Mouse (Mus musculus) limb, embryonic 12.5 days (tissue): ENCODE data around the gene Sppl2c. TPM values are rescaled to one million over a fixed set of nuclear protein-coding genes. Genes with fewer than 3 reads are reported as not detected.

Experiments used
- ATAC-seq: fragments of 200-750 bp; cut with Nextera tagmentation; 2 replicates; pipeline ENCODE4 v1.8.0; 2017; ENCODE audit warnings: low read depth, moderate TSS enrichment; ENCODE audit not compliant: insufficient number of reproducible peaks, insufficient read depth, low FRiP score, low TSS enrichment
- H3K27ac ChIP-seq: fragments of 300-500 bp; sonication (generic); 2 replicates; pipeline ENCODE4 v1.5.1; 2016; ENCODE audit warnings: mild to moderate bottlenecking, moderate library complexity
- H3K27me3 ChIP-seq: fragments of 300-500 bp; sonication (generic); 2 replicates; pipeline ENCODE4 v1.6.1; 2016; ENCODE audit warnings: mild to moderate bottlenecking, moderate library complexity
- H3K36me3 ChIP-seq: fragments of 300-500 bp; sonication (generic); 2 replicates; pipeline ENCODE4 v1.6.1; 2016; ENCODE audit warnings: mild to moderate bottlenecking, moderate library complexity
- H3K4me1 ChIP-seq: fragments of 300-500 bp; sonication (generic); replicated peaks from 2 replicates; pipeline ENCODE4 v1.6.1; 2016
- H3K4me2 ChIP-seq: fragments of 300-500 bp; sonication (generic); 2 replicates; pipeline ENCODE4 v1.6.1; 2016; ENCODE audit warnings: mild to moderate bottlenecking, moderate library complexity
- H3K4me3 ChIP-seq: fragments of 300-500 bp; sonication (generic); replicated peaks from 2 replicates; pipeline ENCODE4 v1.5.1; 2016; ENCODE audit warnings: mild to moderate bottlenecking
- H3K9ac ChIP-seq: fragments of 300-500 bp; sonication (generic); replicated peaks from 2 replicates; pipeline ENCODE4 v1.6.1; 2016; ENCODE audit warnings: mild to moderate bottlenecking, moderate library complexity
- H3K9me3 ChIP-seq: fragments of 300-500 bp; sonication (generic); 2 replicates; pipeline ENCODE4 v1.6.1; 2016; ENCODE audit warnings: mild to moderate bottlenecking, moderate library complexity
- WGBS: fragments of 180-500 bp; shearing (Covaris S2); methylation state at CpG from one replicate; pipeline ENCODE4 v1.1.7; 2016; 5-methylcytosine and 5-hydroxymethylcytosine counted together
- polyA plus RNA-seq: library from polyadenylated mRNA; unstranded; fragments of >200 nt; fragmentation: Nextera tagmentation; extraction: Ambion mirVana; gene quantifications from 2 replicates; pipeline ENCODE4 v1.2.1, GENCODE M21; 2016

The Sppl2c gene
- polyA plus RNA-seq, 1 experiment from 2014 or later, result not detected

DNA sequence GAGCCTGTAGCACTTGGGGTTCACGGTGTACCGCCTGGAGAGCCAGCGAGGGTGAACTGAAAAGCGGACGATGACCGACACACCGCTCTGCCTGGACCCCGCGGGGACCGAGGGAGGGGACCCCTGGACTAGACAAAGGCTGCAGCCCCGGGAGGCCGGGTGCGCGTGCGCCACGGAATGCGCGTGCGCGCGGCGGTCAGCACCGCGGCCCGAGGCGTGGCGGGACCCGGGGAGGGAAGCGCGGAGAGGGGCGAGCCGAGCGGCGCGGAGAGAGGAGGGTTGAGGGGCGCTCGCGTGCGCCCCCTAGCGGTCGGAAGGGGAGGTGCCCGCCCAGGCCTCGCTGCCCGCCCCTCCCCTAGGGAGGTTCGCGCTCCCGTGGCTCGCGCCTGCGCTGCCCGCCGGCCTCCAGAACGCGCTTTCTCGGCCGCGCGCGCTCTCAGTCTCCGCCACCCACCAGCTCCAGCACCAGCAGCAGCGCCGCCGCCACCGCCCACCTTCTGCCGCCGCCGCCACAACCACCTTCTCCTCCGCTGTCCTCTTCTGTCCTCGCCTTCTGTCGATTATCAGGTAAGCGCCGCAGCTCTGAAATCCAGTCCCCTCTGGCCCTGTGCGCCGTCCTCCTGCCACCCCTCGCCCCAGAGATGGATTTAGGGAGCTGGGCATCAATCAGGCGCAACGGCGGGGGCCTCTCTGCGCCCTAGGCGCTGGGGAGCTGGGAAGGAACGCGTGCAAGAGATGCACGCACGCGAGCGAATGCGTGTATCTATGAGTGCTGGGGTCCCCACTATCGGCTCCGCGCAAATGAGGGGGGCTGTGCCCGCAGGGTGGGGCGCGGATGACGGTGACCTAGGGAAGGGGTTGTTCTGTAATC is 45.1 kb downstream of the Sppl2c start, which contains the start of gene Mapt:
Mapt (plus strand) TSS at position 350 of the 871 bp plus-strand sequence.
- Histone ChIP-seq H3K27me3 (peaks cover 68% of the 10 kb centered on the region), H3K4me2 (peak within 1 kb of the TSS; percentile 98), H3K27ac (no peak within 1 kb of the TSS), H3K4me3 (peak within 1 kb of the TSS; percentile 59), H3K36me3 (no peaks in the 10 kb centered on the region), H3K9me3 (no peaks in the 10 kb centered on the region), H3K4me1 (peaks cover 24% of the 10 kb centered on the region), H3K9ac (peak within 1 kb of the TSS; percentile 64)
- WGBS, result under 1% methylated on average over 82 of the region's 94 CpGs
- ATAC-seq, result peak; percentile 72

DNA sequence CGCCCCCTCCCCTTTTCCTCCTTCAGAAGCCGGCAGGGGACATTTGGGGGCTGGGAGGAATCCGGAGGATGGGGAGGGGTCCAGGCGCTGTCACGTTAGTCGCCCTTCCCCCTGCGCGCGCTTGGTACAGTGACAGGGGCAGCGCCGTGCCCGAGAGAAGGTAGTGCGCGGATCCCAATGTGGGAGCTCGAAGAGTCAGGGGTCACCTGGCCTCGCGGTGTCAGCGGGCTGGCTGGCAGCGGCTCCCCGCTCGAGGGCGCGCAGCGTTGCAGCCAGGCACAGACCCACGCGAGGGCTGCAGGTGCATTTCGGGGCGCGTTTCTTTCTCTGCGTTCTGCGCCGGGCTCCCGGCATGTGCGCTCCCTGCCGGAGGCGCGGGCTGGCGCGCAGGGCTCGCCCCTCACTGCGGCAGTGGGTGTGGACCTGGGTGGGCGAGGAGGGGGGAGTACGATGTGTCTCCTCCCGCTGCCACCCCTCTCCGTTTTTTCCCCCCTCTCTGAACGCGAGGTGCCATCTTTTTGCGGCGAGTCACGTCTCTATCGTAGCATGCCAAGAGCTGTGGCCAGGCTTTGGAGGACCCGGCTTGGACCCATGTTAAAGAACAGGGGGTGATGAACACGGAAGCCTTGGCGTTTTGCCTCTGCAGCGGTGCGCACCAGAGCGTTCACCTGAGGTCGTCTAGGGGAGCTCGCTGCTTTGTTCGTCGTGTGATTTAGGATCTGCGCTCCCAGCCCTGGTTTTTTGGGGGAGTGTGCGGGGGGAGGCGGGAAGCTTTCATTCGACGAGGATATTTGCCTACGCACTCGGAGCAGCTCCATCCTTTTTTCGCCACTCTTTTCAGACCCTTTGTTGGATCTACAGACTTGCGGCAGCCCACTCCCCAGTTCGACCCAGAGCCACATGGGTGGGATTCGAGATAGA is 46.3 kb downstream of the Sppl2c start:
- Histone ChIP-seq H3K4me2 (peak overlapping the region; percentile 98), H3K36me3 (no peaks in the 10 kb centered on the region), H3K4me1 (peaks cover 24% of the 10 kb centered on the region), H3K9ac (peak overlapping the region; percentile 51; the same call in 1 of the 2 replicates), H3K4me3 (peak overlapping the region; percentile 59), H3K27me3 (peaks cover 79% of the 10 kb centered on the region), H3K9me3 (no peaks in the 10 kb centered on the region), H3K27ac (no peak overlapping the region)
- no peak for ATAC-seq
- under 1% methylated on average over 71 of the region's 72 CpGs for WGBS

DNA sequence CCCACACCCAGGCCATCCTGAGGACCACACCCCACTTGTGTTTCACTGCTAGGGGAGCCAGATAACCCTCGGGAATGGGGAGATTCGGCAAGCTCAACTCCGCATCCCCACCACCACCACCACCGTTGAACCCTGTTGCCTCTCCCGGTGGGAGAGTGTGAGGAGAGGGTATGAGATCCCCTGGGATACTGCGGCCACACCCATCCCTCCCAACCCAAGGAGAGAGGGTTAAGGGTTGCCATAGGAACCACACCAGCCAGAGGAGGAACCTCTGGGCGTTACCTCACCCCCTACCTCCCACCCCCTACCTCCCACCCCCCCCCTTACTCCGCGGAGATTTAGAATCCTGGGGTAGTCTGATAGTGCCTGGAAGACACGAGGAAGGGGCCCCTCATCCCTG is 47.0 kb downstream of the Sppl2c start:
- Histone ChIP-seq H3K4me2 (peak overlapping the region; percentile 98; the same call in 1 of the 2 replicates), H3K27ac (no peak overlapping the region), H3K27me3 (peaks cover 85% of the 10 kb centered on the region), H3K9me3 (no peaks in the 10 kb centered on the region), H3K4me1 (peaks cover 24% of the 10 kb centered on the region), H3K9ac (no peak overlapping the region), H3K36me3 (no peaks in the 10 kb centered on the region), H3K4me3 (peak overlapping the region; percentile 59)
- ATAC-seq, result no peak
- WGBS, result 1% methylated on average over 10 of the region's 10 CpGs

DNA sequence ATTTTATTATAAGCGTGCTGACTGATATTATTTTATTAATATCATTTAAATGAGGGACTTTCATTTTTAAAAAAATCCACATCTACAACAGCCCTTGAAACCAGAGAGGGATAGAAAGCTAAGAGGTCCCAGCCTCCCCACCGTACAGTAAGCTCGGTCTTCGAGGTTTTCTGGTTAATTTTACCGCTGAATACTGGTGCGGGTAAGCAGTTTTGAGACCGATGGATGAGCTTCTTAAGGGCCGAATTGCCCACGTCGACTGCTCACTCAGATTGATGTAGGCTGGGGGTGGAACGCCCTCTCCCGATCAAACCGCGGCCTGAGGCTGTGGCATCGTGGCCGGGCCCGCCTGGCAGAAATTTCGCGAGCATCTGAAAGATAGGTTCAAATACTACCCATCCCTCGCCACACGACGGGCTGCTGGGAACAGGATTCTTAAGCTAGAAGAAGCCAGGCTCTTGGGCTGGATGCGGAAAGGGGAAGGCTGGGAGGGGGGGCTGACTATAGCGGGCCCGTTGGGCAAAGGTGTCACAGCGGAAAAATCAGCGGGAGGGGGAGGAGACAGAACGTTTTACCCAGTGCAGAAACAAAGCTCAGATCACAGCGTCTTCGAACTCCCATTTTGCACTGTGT is 47.6 kb downstream of the Sppl2c start:
- no peak overlapping the region for H3K27ac ChIP-seq
- 0 out of 2 replicates have a peak overlapping the region, but pooled peaks have one; percentile 6 for H3K4me3 ChIP-seq
- H3K9me3 ChIP-seq, result no peaks in the 10 kb centered on the region
- no peak for ATAC-seq
- H3K27me3 ChIP-seq, result peaks cover 87% of the 10 kb centered on the region
- no peaks in the 10 kb centered on the region for H3K36me3 ChIP-seq
- H3K4me2 ChIP-seq, result peak overlapping the region; percentile 2; the same call in 1 of the 2 replicates
- WGBS, result 2% methylated on average over 30 of the region's 30 CpGs
- peaks cover 24% of the 10 kb centered on the region for H3K4me1 ChIP-seq
- no peak overlapping the region for H3K9ac ChIP-seq

DNA sequence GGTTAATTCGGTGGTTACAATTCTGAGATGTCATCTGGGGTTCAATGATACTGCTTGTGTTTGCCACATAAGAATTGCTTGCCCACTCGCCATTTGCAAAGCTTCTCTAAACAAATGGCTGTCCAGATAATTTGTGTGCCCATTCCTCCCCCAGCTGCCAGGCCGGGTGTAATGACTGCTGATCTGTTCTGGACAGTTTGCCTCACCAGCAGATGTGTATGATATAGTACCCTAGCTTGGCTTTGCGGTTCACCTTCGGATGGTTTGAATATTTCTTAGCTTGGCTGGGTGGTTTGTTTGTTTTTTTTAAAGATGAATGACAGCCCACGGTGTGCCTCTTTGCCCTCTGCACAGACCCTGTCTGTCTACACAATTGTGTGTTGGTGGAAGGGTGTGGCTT is 48.6 kb downstream of the Sppl2c start:
- H3K27ac ChIP-seq, result no peak overlapping the region
- H3K9ac ChIP-seq, result no peak overlapping the region
- H3K27me3 ChIP-seq, result peaks cover 78% of the 10 kb centered on the region
- no peak overlapping the region for H3K4me3 ChIP-seq
- no peaks in the 10 kb centered on the region for H3K36me3 ChIP-seq
- H3K9me3 ChIP-seq, result no peaks in the 10 kb centered on the region
- no peak for ATAC-seq
- H3K4me1 ChIP-seq, result peaks cover 24% of the 10 kb centered on the region
- no peak overlapping the region for H3K4me2 ChIP-seq
- WGBS, result 49% methylated on average over 6 of the region's 6 CpGs

DNA sequence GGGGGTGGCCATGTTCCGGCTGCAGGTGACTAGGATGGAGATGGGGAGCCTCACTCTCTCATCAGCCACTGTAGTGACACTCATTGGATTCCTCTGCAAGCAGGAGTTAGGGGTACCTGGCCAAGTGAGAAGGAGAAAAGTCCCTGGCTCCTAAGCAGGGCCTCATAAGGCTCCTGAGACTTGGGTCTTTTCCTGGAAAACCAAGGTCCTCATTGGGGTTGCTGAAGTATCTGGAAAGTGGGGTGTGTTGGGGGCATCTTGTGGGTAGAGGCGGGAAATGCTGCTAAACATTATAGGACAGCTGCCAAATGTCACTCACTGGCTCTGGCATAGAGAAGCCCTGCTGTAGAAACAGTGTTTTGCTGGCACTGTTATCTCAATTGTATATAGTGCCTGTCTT is 49.8 kb downstream of the Sppl2c start:
- Histone ChIP-seq H3K27me3 (peaks cover 71% of the 10 kb centered on the region), H3K9me3 (no peaks in the 10 kb centered on the region), H3K4me2 (no peak overlapping the region), H3K4me1 (peaks cover 20% of the 10 kb centered on the region), H3K9ac (no peak overlapping the region), H3K36me3 (no peaks in the 10 kb centered on the region), H3K27ac (no peak overlapping the region), H3K4me3 (no peak overlapping the region)
- WGBS, result 72% methylated on average over 2 of the region's 2 CpGs
- no peak for ATAC-seq

DNA sequence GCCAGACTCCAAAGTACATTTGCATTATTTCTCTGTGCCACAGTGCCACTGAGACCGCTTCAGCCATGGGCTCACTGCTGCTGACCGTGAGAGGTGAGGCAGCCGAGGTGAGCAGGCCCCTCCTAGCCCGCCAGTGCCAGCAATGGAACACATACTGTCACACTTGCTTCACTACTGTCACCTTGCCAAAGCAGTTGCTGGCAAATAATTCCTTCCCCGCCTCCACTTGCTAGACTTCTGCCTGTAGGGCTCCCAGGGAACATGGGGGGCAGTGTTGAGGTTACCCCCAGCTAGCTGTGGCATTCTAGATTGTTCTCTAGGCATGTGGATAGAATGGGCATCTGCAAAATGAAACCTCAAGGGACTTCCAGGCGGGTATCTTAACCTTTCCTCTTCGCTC is 51.1 kb downstream of the Sppl2c start:
- Histone ChIP-seq H3K4me3 (no peak overlapping the region), H3K27me3 (peaks cover 58% of the 10 kb centered on the region), H3K9ac (no peak overlapping the region), H3K36me3 (no peaks in the 10 kb centered on the region), H3K4me1 (peaks cover 14% of the 10 kb centered on the region), H3K4me2 (no peak overlapping the region), H3K9me3 (no peaks in the 10 kb centered on the region), H3K27ac (no peak overlapping the region)
- ATAC-seq, result no peak
- WGBS, result 77% methylated on average over 7 of the region's 7 CpGs

DNA sequence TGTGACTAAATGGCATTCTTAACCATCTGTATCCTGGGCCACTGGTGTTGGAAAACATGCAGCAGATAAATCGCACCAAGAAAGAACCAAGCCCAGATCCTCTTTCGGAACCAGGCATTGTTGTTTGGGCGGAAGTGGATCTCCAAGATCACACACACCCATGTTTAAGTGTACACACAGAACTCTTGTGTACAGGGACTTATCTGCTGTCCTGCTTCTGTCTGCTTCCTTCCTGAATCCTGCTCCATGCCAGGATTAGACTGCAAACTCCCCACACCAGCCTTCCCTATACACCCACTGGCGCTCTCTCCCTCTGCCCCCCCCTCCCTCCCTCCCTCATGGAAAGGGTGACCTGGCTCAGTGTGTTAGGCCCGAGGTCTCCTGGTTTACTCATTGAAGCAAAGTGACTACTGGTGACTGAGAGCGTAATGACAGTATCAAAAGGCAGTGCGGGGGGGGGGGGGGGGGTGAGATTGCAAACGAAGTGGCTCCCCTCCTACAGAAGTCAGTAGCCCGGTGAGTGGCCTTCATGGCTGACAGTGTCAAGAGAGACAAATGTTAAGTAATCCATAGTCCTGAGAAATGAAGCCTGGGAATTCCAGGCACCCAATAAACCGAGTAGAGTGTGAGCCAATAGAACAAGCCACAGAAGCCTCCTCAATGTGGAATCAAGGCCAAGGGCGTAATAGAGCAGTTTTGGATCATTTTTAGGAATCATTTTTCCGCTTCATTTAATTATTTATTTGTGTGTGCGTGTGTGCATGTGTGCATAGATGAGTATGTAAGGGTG is 52.0 kb downstream of the Sppl2c start:
- no peaks in the 10 kb centered on the region for H3K36me3 ChIP-seq
- WGBS, result 62% methylated on average over 12 of the region's 13 CpGs

More for the DNA sequence above, 52.0 kb downstream of the Sppl2c start:
- Histone ChIP-seq H3K4me2 (no peak overlapping the region), H3K4me3 (no peak overlapping the region), H3K27ac (no peak overlapping the region), H3K9me3 (no peaks in the 10 kb centered on the region), H3K4me1 (peaks cover 5% of the 10 kb centered on the region; the same call in 1 of the 2 replicates), H3K9ac (no peak overlapping the region), H3K27me3 (peaks cover 49% of the 10 kb centered on the region)
- no peak for ATAC-seq
